Mouse (Mus musculus) lung, postnatal 0 days (tissue): ENCODE results near the gene Gm9918.

Experiments used
- CTCF ChIP-seq: IDR thresholded peaks from 2 replicates; pipeline ENCODE4 v1.5.1; 2016; ENCODE audit warnings: antibody characterized with exemption, mild to moderate bottlenecking
- EP300 ChIP-seq: IDR thresholded peaks from 2 replicates; pipeline ENCODE4 v1.6.1; 2016; ENCODE audit warnings: antibody characterized with exemption, mild to moderate bottlenecking, control low read depth

DNA sequence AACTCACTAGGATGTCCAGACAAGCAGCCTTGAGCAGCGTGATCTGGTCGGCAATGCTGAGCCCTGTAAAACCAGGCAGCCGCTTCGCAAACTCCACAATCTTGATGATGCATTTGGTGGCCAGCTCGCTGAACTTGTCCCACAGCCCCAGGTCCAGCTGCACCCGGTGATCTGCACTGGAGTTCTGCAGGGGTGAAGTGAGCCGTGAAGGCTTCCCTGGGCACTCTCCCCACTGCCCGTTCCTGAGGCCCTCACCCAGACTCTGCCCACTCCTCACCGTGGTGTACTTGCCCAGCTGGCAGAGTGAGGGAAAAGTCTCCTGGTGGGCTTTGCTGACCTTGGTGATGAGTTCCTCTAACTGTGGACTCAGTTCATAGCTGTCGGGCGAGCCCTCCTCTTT is 30.5 kb upstream of the Gm9918 start:
- TF ChIP-seq CTCF = no peak
- no peak for TF ChIP-seq EP300
